Mouse (Mus musculus): ENCODE results near the gene S1pr5. TPM values are rescaled to one million over a fixed set of nuclear protein-coding genes. Genes with fewer than 3 reads are reported as not detected.
"Not testable (repeated sequence)": the region's sequence is repeated elsewhere in the genome, so short reads cannot be mapped to it uniquely, and the experiment has no call there.

Gene S1pr5
- polyA plus RNA-seq, 1 experiment from 2014 or later = 2.0 TPM

DNA sequence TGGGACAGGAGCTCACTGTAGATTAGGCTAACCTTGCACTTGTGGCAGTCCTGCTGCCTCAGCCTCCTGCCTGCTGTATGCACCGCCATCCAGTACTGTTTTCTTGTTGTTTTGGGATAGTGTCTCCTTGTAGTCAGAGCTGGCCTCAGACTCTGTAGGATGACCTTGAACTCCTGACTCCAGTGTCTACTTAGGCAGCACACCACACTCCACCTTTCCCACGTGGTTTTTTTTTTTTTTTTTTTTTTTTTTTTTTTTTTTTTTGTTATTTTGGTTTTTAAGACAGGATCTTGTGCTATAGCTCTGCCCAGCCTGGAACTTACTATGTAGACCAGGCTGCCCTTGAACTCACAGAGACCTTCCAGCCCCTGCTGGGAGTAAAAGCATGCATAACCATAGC, 39.6 kb downstream of the S1pr5 start:
- Histone ChIP-seq H3K4me2 (ENCODE audit: low read depth, low read length) (no peak overlapping the region), H3K36me3 (ENCODE audit: control insufficient read depth, insufficient read depth, low read length) (no peaks in the 10 kb centered on the region), H3K9me3 (replicated peaks; ENCODE audit: control insufficient read depth, low read length) (no peaks in the 10 kb centered on the region), H3K4me1 (ENCODE audit: control insufficient read depth, insufficient read depth, low read length) (peaks cover 11% of the 10 kb centered on the region; the same call in 1 of the 2 replicates), H3K27ac (ENCODE audit: low read length) (no peak overlapping the region), H3K4me3 (replicated peaks; ENCODE audit: low read length) (no peak overlapping the region), H3K9ac (ENCODE audit: low read length) (no peak overlapping the region), H3K27me3 (ENCODE audit: control insufficient read depth, insufficient read depth, low read length) (no peaks in the 10 kb centered on the region)
- 65% methylated on average over 2 of the region's 2 CpGs for WGBS
- no peak for ATAC-seq (ENCODE audit: insufficient read depth, low FRiP score)

GRCm38 (mm10) chr9:21206848-21207247, 41.4 kb downstream of the S1pr5 start:
- 84% methylated on average over 6 of the region's 6 CpGs for WGBS

GRCm38 (mm10) chr9:21204528-21205272, 43.5 kb downstream of the S1pr5 start:
- Histone ChIP-seq H3K4me2 (ENCODE audit: low read depth, low read length) (peak overlapping the region; percentile 77), H3K4me3 (replicated peaks; ENCODE audit: low read length) (peak overlapping the region; percentile 49), H3K27ac (ENCODE audit: low read length) (no peak overlapping the region), H3K9me3 (replicated peaks; ENCODE audit: control insufficient read depth, low read length) (no peaks in the 10 kb centered on the region), H3K27me3 (ENCODE audit: control insufficient read depth, insufficient read depth, low read length) (no peaks in the 10 kb centered on the region), H3K9ac (ENCODE audit: low read length) (peak overlapping the region; percentile 57), H3K4me1 (ENCODE audit: control insufficient read depth, insufficient read depth, low read length) (peaks cover 11% of the 10 kb centered on the region; the same call in 1 of the 2 replicates), H3K36me3 (ENCODE audit: control insufficient read depth, insufficient read depth, low read length) (no peaks in the 10 kb centered on the region)
- ATAC-seq (ENCODE audit: insufficient read depth, low FRiP score) = peak; percentile 64
- WGBS = 6% methylated on average over 23 of the region's 23 CpGs

More at GRCm38 (mm10) chr9:21206848-21207247, 41.4 kb downstream of the S1pr5 start:
- ATAC-seq (ENCODE audit: insufficient read depth, low FRiP score) = no peak
- H3K9ac ChIP-seq (ENCODE audit: low read length) = no peak overlapping the region
- no peak overlapping the region for H3K4me2 ChIP-seq (ENCODE audit: low read depth, low read length)
- no peak overlapping the region for H3K27ac ChIP-seq (ENCODE audit: low read length)
- no peaks in the 10 kb centered on the region for H3K36me3 ChIP-seq (ENCODE audit: control insufficient read depth, insufficient read depth, low read length)
- no peaks in the 10 kb centered on the region for H3K9me3 ChIP-seq (replicated peaks; ENCODE audit: control insufficient read depth, low read length)
- no peak overlapping the region for H3K4me3 ChIP-seq (replicated peaks; ENCODE audit: low read length)
- H3K27me3 ChIP-seq (ENCODE audit: control insufficient read depth, insufficient read depth, low read length) = no peaks in the 10 kb centered on the region
- peaks cover 11% of the 10 kb centered on the region; the same call in 1 of the 2 replicates for H3K4me1 ChIP-seq (ENCODE audit: control insufficient read depth, insufficient read depth, low read length)

DNA sequence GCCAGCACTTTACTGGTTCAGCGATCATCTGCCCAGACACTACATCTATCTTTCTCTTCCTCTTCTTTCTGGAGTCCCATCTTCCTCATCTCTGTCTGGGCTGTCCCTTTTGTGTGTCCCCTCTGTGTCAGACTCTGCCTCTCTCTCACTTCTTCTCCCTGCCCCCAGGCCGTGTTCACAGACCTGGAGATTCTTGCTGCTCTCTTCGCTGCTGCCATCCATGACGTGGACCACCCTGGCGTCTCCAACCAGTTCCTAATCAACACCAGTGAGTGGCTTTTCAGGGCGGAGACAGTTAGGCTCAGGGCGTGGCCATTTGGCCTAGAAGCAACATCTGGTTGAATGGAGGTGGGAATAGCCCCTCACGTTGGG, 44.1 kb downstream of the S1pr5 start:
- Histone ChIP-seq H3K36me3 (ENCODE audit: control insufficient read depth, insufficient read depth, low read length) (no peaks in the 10 kb centered on the region), H3K27ac (ENCODE audit: low read length) (no peak overlapping the region), H3K4me2 (ENCODE audit: low read depth, low read length) (peak overlapping the region; percentile 77; the same call in 1 of the 2 replicates), H3K4me1 (ENCODE audit: control insufficient read depth, insufficient read depth, low read length) (peaks cover 11% of the 10 kb centered on the region; the same call in 1 of the 2 replicates), H3K27me3 (ENCODE audit: control insufficient read depth, insufficient read depth, low read length) (no peaks in the 10 kb centered on the region), H3K9ac (ENCODE audit: low read length) (no peak overlapping the region), H3K9me3 (replicated peaks; ENCODE audit: control insufficient read depth, low read length) (no peaks in the 10 kb centered on the region), H3K4me3 (replicated peaks; ENCODE audit: low read length) (no peak overlapping the region)
- 31% methylated on average over 8 of the region's 8 CpGs for WGBS
- no peak for ATAC-seq (ENCODE audit: insufficient read depth, low FRiP score)

GRCm38 (mm10) chr9:21198960-21199359, 49.3 kb downstream of the S1pr5 start:
- Histone ChIP-seq H3K27me3 (ENCODE audit: control insufficient read depth, insufficient read depth, low read length) (no peaks in the 10 kb centered on the region), H3K36me3 (ENCODE audit: control insufficient read depth, insufficient read depth, low read length) (no peaks in the 10 kb centered on the region), H3K4me3 (replicated peaks; ENCODE audit: low read length) (no peak overlapping the region), H3K4me2 (ENCODE audit: low read depth, low read length) (no peak overlapping the region), H3K9me3 (replicated peaks; ENCODE audit: control insufficient read depth, low read length) (no peaks in the 10 kb centered on the region), H3K4me1 (ENCODE audit: control insufficient read depth, insufficient read depth, low read length) (no peaks in the 10 kb centered on the region), H3K27ac (ENCODE audit: low read length) (no peak overlapping the region), H3K9ac (ENCODE audit: low read length) (no peak overlapping the region)
- 83% methylated on average over 3 of the region's 3 CpGs for whole genome bisulfite sequencing
- ATAC-seq (ENCODE audit: insufficient read depth, low FRiP score) = no peak

GRCm38 (mm10) chr9:21197981-21198380, 50.3 kb downstream of the S1pr5 start:
- WGBS = 28% methylated on average over 4 of the region's 4 CpGs
- no peak overlapping the region for H3K9ac ChIP-seq (ENCODE audit: low read length)
- no peak overlapping the region for H3K4me3 ChIP-seq (replicated peaks; ENCODE audit: low read length)
- no peaks in the 10 kb centered on the region for H3K27me3 ChIP-seq (ENCODE audit: control insufficient read depth, insufficient read depth, low read length)
- H3K4me1 ChIP-seq (ENCODE audit: control insufficient read depth, insufficient read depth, low read length) = no peaks in the 10 kb centered on the region
- no peaks in the 10 kb centered on the region for H3K36me3 ChIP-seq (ENCODE audit: control insufficient read depth, insufficient read depth, low read length)
- H3K27ac ChIP-seq (ENCODE audit: low read length) = no peak overlapping the region
- no peak for ATAC-seq (ENCODE audit: insufficient read depth, low FRiP score)
- H3K9me3 ChIP-seq (replicated peaks; ENCODE audit: control insufficient read depth, low read length) = no peaks in the 10 kb centered on the region
- H3K4me2 ChIP-seq (ENCODE audit: low read depth, low read length) = no peak overlapping the region

GRCm38 (mm10) chr9:21196521-21197433, 51.5 kb downstream of the S1pr5 start:
- Histone ChIP-seq H3K4me1 (ENCODE audit: control insufficient read depth, insufficient read depth, low read length) (no peaks in the 10 kb centered on the region), H3K9me3 (replicated peaks; ENCODE audit: control insufficient read depth, low read length) (no peaks in the 10 kb centered on the region), H3K9ac (ENCODE audit: low read length) (peak overlapping the region; percentile 61), H3K4me2 (ENCODE audit: low read depth, low read length) (peak overlapping the region; percentile 36), H3K27me3 (ENCODE audit: control insufficient read depth, insufficient read depth, low read length) (no peaks in the 10 kb centered on the region), H3K36me3 (ENCODE audit: control insufficient read depth, insufficient read depth, low read length) (no peaks in the 10 kb centered on the region), H3K27ac (ENCODE audit: low read length) (no peak overlapping the region), H3K4me3 (replicated peaks; ENCODE audit: low read length) (peak overlapping the region; percentile 34)
- WGBS = 32% methylated on average over 19 of the region's 19 CpGs
- ATAC-seq (ENCODE audit: insufficient read depth, low FRiP score) = no peak

- H3K9me3 ChIP-seq (replicated peaks; ENCODE audit: control insufficient read depth, low read length); H3K27ac ChIP-seq (ENCODE audit: low read length); H3K9ac ChIP-seq (ENCODE audit: low read length); H3K4me2 ChIP-seq (ENCODE audit: low read depth, low read length); H3K4me1 ChIP-seq (ENCODE audit: control insufficient read depth, insufficient read depth, low read length); H3K36me3 ChIP-seq (ENCODE audit: control insufficient read depth, insufficient read depth, low read length); H3K4me3 ChIP-seq (replicated peaks; ENCODE audit: low read length); H3K27me3 ChIP-seq (ENCODE audit: control insufficient read depth, insufficient read depth, low read length): not testable (repeated sequence)
- 53% methylated on average over 7 of the region's 7 CpGs for WGBS
- peak; percentile 29; the same call in 1 of the 2 replicates for ATAC-seq (ENCODE audit: insufficient read depth, low FRiP score)
These were observed 52.3 kb downstream of the S1pr5 start for GRCm38 (mm10) chr9:21195736-21196505.
